ENCODE assay signal across 11 mouse cellular contexts in the genomic region with DNA sequence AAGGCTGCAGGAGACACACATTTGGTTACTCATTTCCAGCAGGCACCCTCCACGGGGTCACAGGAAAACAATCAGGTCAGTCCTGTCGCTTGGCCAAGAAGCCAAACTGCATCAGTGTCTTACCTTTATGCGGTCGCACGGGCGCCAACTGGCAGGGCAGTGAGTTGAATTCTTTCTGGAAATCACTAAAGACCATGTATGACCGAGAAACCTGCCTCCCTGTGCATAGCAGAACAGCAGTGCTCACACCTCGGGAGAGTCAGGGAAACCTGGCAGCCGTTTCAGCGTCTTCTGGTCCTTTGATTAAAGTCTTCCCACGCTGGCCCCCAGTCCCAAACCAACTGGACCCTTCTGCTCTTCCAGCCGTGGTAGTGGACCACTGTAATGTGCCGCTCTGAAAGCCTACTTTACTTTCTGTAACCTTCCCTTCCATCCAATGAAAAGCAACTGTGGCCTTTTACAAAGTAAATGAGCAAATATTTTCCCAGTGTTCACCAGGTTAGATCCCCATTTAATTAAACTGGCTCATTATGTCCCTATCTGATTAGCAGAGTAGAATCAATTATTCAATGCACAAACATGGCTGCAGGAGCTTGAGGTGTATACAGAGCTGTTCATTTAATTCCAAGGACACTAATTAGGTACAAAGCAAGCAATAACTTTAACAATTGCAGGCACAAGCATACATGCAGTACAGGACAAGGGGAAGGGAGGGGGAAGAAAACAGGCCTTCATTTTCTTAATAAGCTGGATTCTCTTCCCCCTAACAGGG. TPM values are rescaled to one million over a fixed set of nuclear protein-coding genes. Genes with fewer than 3 reads are reported as not detected.
DNase-seq lines count a peak whose midpoint lies in the region; ATAC-seq and TF ChIP-seq lines count a peak whose summit lies in the region.
"Had no signal": no experiment of that assay in that cellular context is flagged by ENCODE, and none has a peak within 500 bp of the region (broad histone marks: within the 10 kb centered on the region; RNA-seq: fewer than 3 reads in every experiment).

Lmo3 (minus strand) TSS at position 235 of the 772 bp plus-strand sequence.

- no peak within 1 kb of the TSS for H3K9ac ChIP-seq in neural tube, embryonic 11.5 days (ENCODE audit: low read length)
- no peak within 1 kb of the TSS for H3K9ac ChIP-seq in neural tube, embryonic 14.5 days (replicated peaks; ENCODE audit: low read depth, low read length)

- no peak for TF ChIP-seq CTCF in thymus, adult 2 months (IDR thresholded peaks at IDR 0.05; ENCODE audit: borderline replicate concordance, control insufficient read depth, extremely low read depth, insufficient read depth, low read length, poor library complexity)

- peak; percentile 60 to 70 for DNase-seq in cerebellum, postnatal 14 days
- DNase-seq in cerebellum, adult 11-12 months = no peak
- no peak for DNase-seq in neural tube, embryonic 11.5 days (ENCODE audit: low spot score)
- no peak for DNase-seq in neural tube, embryonic 10.5 days (ENCODE audit: extremely low spot score, low spot score)
- DNase-seq in left cerebral cortex, adult 8-10 months (ENCODE audit: low spot score in 2 of 2) = no peak
- DNase-seq in thymus, adult 2 months = no peak
- DNase-seq in right cerebral cortex, postnatal 36 days (ENCODE audit: low spot score in 2 of 2) = no peak
- DNase-seq: gastrocnemius, postnatal 10 days; liver had no signal

- H3K4me1 ChIP-seq in neural tube, embryonic 11.5 days (ENCODE audit: control insufficient read depth, insufficient read depth, low read length) = no peaks in the 10 kb centered on the region
- H3K4me1 ChIP-seq in neural tube, embryonic 14.5 days (ENCODE audit: control insufficient read depth, insufficient read depth, low read length) = peaks cover 6% of the 10 kb centered on the region; the same call in 1 of the 2 replicates
- H3K4me1 ChIP-seq in thymus, adult 2 months (replicated peaks; ENCODE audit: control insufficient read depth, insufficient read depth, low read length) = no peaks in the 10 kb centered on the region

- H3K36me3 ChIP-seq in neural tube, embryonic 11.5 days (ENCODE audit: control insufficient read depth, insufficient read depth, low read length) = no peaks in the 10 kb centered on the region
- H3K36me3 ChIP-seq in neural tube, embryonic 14.5 days (ENCODE audit: control insufficient read depth, insufficient read depth, low read length) = no peaks in the 10 kb centered on the region
- H3K36me3 ChIP-seq in thymus, adult 2 months (ENCODE audit: control insufficient read depth, insufficient read depth, low read length) = no peaks in the 10 kb centered on the region

- no peak for ATAC-seq in neural tube, embryonic 11.5 days (ENCODE audit: insufficient read depth, low FRiP score, low TSS enrichment)
- peak; percentile 86 for ATAC-seq in neural tube, embryonic 14.5 days (ENCODE audit: low read depth)

- WGBS in neural tube, embryonic 11.5 days = 81% methylated on average over 13 of the region's 13 CpGs
- WGBS in neural tube, embryonic 14.5 days = 69% methylated on average over 13 of the region's 13 CpGs
- WGBS in thymus, adult 2 months = 83% methylated on average over 13 of the region's 13 CpGs

- TF ChIP-seq POLR2A in thymus, adult 2 months (IDR thresholded peaks at IDR 0.05; ENCODE audit: control insufficient read depth, extremely low read depth, insufficient read depth, low read length, poor library complexity) = no peak

- no peak within 1 kb of the TSS for H3K4me3 ChIP-seq in neural tube, embryonic 11.5 days (ENCODE audit: low read depth, low read length)
- no peak within 1 kb of the TSS for H3K4me3 ChIP-seq in neural tube, embryonic 14.5 days (ENCODE audit: low read depth, low read length)
- H3K4me3 ChIP-seq in thymus, adult 2 months (ENCODE audit: control insufficient read depth, insufficient read depth, low read length) = no peak within 1 kb of the TSS

- no peak within 1 kb of the TSS for H3K27ac ChIP-seq in neural tube, embryonic 11.5 days (ENCODE audit: low read depth, low read length)
- no peak within 1 kb of the TSS for H3K27ac ChIP-seq in neural tube, embryonic 14.5 days (ENCODE audit: low read depth, low read length)
- no peak within 1 kb of the TSS for H3K27ac ChIP-seq in thymus, adult 2 months (ENCODE audit: control insufficient read depth, insufficient read depth, low read length)
- H3K27ac ChIP-seq: macrophage had no signal

- H3K27me3 ChIP-seq in neural tube, embryonic 11.5 days (ENCODE audit: control insufficient read depth, insufficient read depth, low read length) = no peaks in the 10 kb centered on the region
- no peaks in the 10 kb centered on the region for H3K27me3 ChIP-seq in neural tube, embryonic 14.5 days (ENCODE audit: control insufficient read depth, insufficient read depth, low read length)
- H3K27me3 ChIP-seq in thymus, adult 2 months (ENCODE audit: control insufficient read depth, insufficient read depth, low read length) = no peaks in the 10 kb centered on the region

- no peaks in the 10 kb centered on the region for H3K9me3 ChIP-seq in neural tube, embryonic 11.5 days (ENCODE audit: control insufficient read depth, low read length)
- no peaks in the 10 kb centered on the region for H3K9me3 ChIP-seq in neural tube, embryonic 14.5 days (ENCODE audit: control insufficient read depth, low read length)

- H3K4me2 ChIP-seq in neural tube, embryonic 11.5 days (ENCODE audit: low read depth) = no peak within 1 kb of the TSS
- H3K4me2 ChIP-seq in neural tube, embryonic 14.5 days (ENCODE audit: low read depth, low read length) = no peak within 1 kb of the TSS

RNA-seq across cellular contexts. Expression of gene Lmo3, which starts in this region (rescaled TPM):
- polyA plus RNA-seq in neural tube, embryonic 11.5 days (2014; fragmentation: Nextera tagmentation; extraction: Ambion mirVana) = 10.6 and 11.3 TPM in 2 replicates
- 100 to 1,000 TPM; 151 to 181 (median 167) TPM for total RNA-seq in left cerebral cortex, adult 8-10 months (2022)
- 66.6 and 89.8 TPM in 2 replicates for polyA plus RNA-seq in neural tube, embryonic 14.5 days (2014; fragmentation: Nextera tagmentation; extraction: Ambion mirVana)
- not detected in 2 replicates for polyA plus RNA-seq in thymus, adult 2 months (2012; rRNA removed)
- polyA plus RNA-seq: macrophage had no signal

Comparison
In these comparisons a context has a peak if more than half of its experiments do, and no peak if none do; other contexts are left out.
1. RNA of gene Lmo3 (polyA plus RNA-seq): 66.6 to 89.8 TPM in neural tube, embryonic 14.5 days and 10.6 to 11.3 TPM in neural tube, embryonic 11.5 days; not detected in thymus, adult 2 months; every median in the first group is over 10 times any median in the second.
2. DNase-seq: peak in cerebellum, postnatal 14 days (2 of 2); none in cerebellum, adult 11-12 months (single experiment), neural tube, embryonic 11.5 days (single experiment), neural tube, embryonic 10.5 days (single experiment), left cerebral cortex, adult 8-10 months (0 of 2), thymus, adult 2 months (single experiment) and right cerebral cortex, postnatal 36 days (0 of 2).